Mouse (Mus musculus): ENCODE measurements around the gene Gm11214. TPM values are rescaled to one million over a fixed set of nuclear protein-coding genes. Genes with fewer than 3 reads are reported as not detected.
A peak's percentile ranks its signal among the peaks of the same experiment; 100 is the strongest.

The Gm11214 gene
- polyA plus RNA-seq, 2 experiments = not detected

DNA sequence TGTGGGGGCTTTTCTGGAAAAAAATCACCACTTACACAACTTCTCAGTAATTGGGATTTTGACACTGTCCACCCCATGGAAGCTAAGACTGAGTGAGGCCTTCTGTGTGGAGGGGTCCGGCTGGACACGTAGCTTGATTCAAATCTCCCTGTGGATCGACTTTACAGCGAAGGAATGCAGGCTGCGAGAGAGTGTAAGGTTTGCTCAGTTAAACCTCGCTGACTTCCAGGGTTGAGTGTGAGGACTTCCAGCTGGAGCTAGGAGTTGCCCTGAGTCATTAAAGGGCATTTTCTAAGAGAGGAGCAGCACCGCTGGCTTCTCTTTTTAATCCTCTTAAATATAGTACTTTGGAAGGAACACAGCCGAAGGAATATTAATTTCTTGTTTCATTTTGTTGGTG, 24.2 kb upstream of the Gm11214 start:
- ATAC-seq (ENCODE audit: insufficient read depth) = no peak
- TF ChIP-seq EP300 (IDR thresholded peaks at IDR 0.05; ENCODE audit: low read depth) = no peak
- no peak for TF ChIP-seq CTCF (IDR thresholded peaks at IDR 0.05; ENCODE audit: low read depth)
- H3K36me3 ChIP-seq (replicated peaks; ENCODE audit: control insufficient read depth, insufficient read depth, low read depth) = no peaks in the 10 kb centered on the region
- H3K27ac ChIP-seq = no peak overlapping the region
- no peaks in the 10 kb centered on the region for H3K4me1 ChIP-seq (replicated peaks; ENCODE audit: control insufficient read depth in 2 of 2, insufficient read depth in 2 of 2, low read length in 1 of 2)
- no peaks in the 10 kb centered on the region for H3K27me3 ChIP-seq (ENCODE audit: control insufficient read depth, insufficient read depth, low read length)
- WGBS (ENCODE audit: insufficient replicate concordance) = 69% methylated on average over 8 of the region's 8 CpGs
- DNase-seq (ENCODE audit: low read depth in 3 of 3, low spot score in 3 of 3) = no peak
- H3K9ac ChIP-seq (replicated peaks) = no peak overlapping the region
- H3K4me2 ChIP-seq (ENCODE audit: low read depth) = no peak overlapping the region
- H3K4me3 ChIP-seq (ENCODE audit: insufficient read depth in 1 of 2, low read depth in 2 of 2, low read length in 2 of 2) = no peak overlapping the region
- H3K9me3 ChIP-seq (ENCODE audit: control insufficient read depth, low read length) = no peaks in the 10 kb centered on the region

DNA sequence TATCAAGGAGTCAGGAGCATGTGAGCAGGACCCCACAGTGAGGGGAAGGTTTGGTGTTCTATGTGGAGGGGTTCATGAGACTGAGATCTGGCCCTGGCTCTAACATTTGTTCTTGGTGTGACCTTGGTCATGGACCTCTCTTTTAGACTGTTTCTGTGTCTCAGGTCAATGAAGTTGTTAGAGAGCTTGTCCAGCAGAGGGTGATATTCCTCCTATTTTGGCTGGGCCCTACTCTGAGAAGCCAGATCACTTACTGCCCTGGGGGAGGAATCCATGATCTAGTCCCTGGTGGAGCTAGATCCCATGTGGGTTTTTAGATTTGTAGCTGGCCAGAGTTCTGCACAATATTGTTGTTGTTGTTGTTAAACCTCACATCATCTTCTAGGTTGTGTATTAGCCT, 23.0 kb upstream of the Gm11214 start:
- TF ChIP-seq CTCF (IDR thresholded peaks at IDR 0.05; ENCODE audit: low read depth) (peak; percentile 43; the same call in 1 of the 2 replicates), EP300 (IDR thresholded peaks at IDR 0.05; ENCODE audit: low read depth) (no peak)
- Histone ChIP-seq H3K4me3 (ENCODE audit: insufficient read depth in 1 of 2, low read depth in 2 of 2, low read length in 2 of 2) (no peak overlapping the region), H3K4me2 (ENCODE audit: low read depth) (no peak overlapping the region), H3K36me3 (replicated peaks; ENCODE audit: control insufficient read depth, insufficient read depth, low read depth) (no peaks in the 10 kb centered on the region), H3K9ac (replicated peaks) (no peak overlapping the region), H3K27ac (no peak overlapping the region), H3K27me3 (ENCODE audit: control insufficient read depth, insufficient read depth, low read length) (no peaks in the 10 kb centered on the region), H3K9me3 (ENCODE audit: control insufficient read depth, low read length) (no peaks in the 10 kb centered on the region), H3K4me1 (replicated peaks; ENCODE audit: control insufficient read depth in 2 of 2, insufficient read depth in 2 of 2, low read length in 1 of 2) (no peaks in the 10 kb centered on the region)
- no peak for DNase-seq (ENCODE audit: low read depth in 3 of 3, low spot score in 3 of 3)
- no peak for ATAC-seq (ENCODE audit: insufficient read depth)

DNA sequence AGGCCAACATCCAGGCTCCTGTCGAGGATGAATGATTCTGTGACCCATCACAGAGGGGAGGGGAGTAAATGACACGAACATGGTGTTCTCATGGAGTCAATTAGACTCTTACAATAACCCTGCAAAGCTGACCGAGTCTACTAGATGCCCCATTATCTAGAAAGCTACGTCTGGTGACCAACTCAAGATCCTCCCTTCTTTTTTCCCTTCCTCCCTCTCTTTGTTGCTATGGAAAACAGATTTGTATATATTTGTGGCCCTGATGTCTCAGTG, 22.0 kb upstream of the Gm11214 start:
- DNase-seq (ENCODE audit: low read depth in 3 of 3, low spot score in 3 of 3) (no peak), ATAC-seq (ENCODE audit: insufficient read depth) (no peak)
- WGBS (ENCODE audit: insufficient replicate concordance) = 39% methylated on average over 4 of the region's 4 CpGs
- no peak overlapping the region for H3K4me3 ChIP-seq (ENCODE audit: insufficient read depth in 1 of 2, low read depth in 2 of 2, low read length in 2 of 2)
- no peaks in the 10 kb centered on the region for H3K36me3 ChIP-seq (replicated peaks; ENCODE audit: control insufficient read depth, insufficient read depth, low read depth)
- no peaks in the 10 kb centered on the region for H3K27me3 ChIP-seq (ENCODE audit: control insufficient read depth, insufficient read depth, low read length)
- no peak overlapping the region for H3K27ac ChIP-seq
- H3K9me3 ChIP-seq (ENCODE audit: control insufficient read depth, low read length) = no peaks in the 10 kb centered on the region
- TF ChIP-seq EP300 (IDR thresholded peaks at IDR 0.05; ENCODE audit: low read depth) = no peak
- TF ChIP-seq CTCF (IDR thresholded peaks at IDR 0.05; ENCODE audit: low read depth) = no peak
- H3K4me1 ChIP-seq (replicated peaks; ENCODE audit: control insufficient read depth in 2 of 2, insufficient read depth in 2 of 2, low read length in 1 of 2) = no peaks in the 10 kb centered on the region
- H3K9ac ChIP-seq (replicated peaks) = no peak overlapping the region
- no peak overlapping the region for H3K4me2 ChIP-seq (ENCODE audit: low read depth)

DNA sequence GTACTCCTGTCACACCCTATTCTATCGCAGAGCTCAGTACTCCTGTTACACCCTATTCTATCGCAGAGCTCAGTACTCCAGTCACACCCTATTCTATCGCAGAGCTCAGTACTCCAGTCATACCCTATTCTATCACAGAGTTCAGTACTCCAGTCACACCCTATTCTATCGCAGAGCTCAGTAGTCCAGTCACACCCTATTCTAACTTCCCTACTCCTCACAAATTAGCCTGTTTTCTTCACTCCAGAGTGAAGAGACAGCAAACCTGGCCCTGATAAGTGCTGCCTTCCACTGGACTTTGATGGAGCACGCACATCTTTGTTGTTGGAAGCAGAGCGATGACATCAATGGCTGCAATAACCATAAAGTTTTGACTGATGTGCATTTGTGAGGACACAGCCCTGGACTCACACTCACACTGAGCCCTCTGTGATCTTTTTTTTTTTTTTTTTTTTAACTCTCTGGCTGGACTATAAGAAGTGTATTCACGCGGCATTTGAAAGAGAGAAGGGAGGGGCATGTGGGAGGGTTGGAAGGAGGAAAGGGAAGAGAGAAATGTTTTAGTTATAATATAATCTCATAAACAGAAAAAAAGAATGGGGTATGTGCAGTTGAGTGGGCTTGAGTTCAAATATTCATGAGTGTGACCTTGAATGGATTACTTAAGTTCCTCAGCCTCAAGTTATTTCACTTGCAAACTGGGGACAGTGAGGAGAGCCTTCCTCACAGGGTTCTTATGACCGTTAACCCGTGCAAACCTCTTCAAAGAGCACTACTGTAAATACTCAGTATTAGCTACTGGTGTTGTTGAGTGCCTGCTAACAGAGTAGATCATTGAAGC, 21.5 kb upstream of the Gm11214 start:
- Histone ChIP-seq H3K4me1 (replicated peaks; ENCODE audit: control insufficient read depth in 2 of 2, insufficient read depth in 2 of 2, low read length in 1 of 2) (no peaks in the 10 kb centered on the region), H3K27me3 (ENCODE audit: control insufficient read depth, insufficient read depth, low read length) (no peaks in the 10 kb centered on the region), H3K27ac (no peak overlapping the region), H3K4me2 (ENCODE audit: low read depth) (no peak overlapping the region), H3K9me3 (ENCODE audit: control insufficient read depth, low read length) (no peaks in the 10 kb centered on the region), H3K9ac (replicated peaks) (no peak overlapping the region), H3K4me3 (ENCODE audit: insufficient read depth in 1 of 2, low read depth in 2 of 2, low read length in 2 of 2) (no peak overlapping the region), H3K36me3 (replicated peaks; ENCODE audit: control insufficient read depth, insufficient read depth, low read depth) (no peaks in the 10 kb centered on the region)
- WGBS (ENCODE audit: insufficient replicate concordance) = 69% methylated on average over 10 of the region's 10 CpGs
- TF ChIP-seq EP300 (IDR thresholded peaks at IDR 0.05; ENCODE audit: low read depth) (no peak), CTCF (IDR thresholded peaks at IDR 0.05; ENCODE audit: low read depth) (no peak)
- ATAC-seq (ENCODE audit: insufficient read depth) (no peak), DNase-seq (ENCODE audit: low read depth in 3 of 3, low spot score in 3 of 3) (no peak)

DNA sequence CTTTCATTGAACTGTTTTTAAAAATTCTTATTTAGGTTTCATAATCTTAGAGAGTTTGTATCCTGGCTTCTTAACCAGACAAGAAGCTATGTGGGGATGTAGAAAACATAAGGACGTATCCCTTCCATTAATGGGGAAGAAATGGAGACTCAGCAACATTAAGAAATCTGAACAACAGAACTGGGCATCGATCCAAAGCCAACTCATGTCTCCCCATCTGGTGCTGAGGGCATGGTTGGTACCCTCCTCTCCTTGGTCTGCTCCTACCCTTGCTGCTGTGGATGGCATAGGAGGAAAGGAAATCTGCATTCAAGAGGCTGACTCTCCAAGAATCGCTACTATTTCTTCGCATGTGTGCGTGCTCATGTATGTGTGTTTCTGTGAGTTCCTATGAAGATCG, 20.5 kb upstream of the Gm11214 start:
- no peak overlapping the region for H3K9ac ChIP-seq (replicated peaks)
- H3K9me3 ChIP-seq (ENCODE audit: control insufficient read depth, low read length) = no peaks in the 10 kb centered on the region
- H3K27me3 ChIP-seq (ENCODE audit: control insufficient read depth, insufficient read depth, low read length) = no peaks in the 10 kb centered on the region
- H3K36me3 ChIP-seq (replicated peaks; ENCODE audit: control insufficient read depth, insufficient read depth, low read depth) = no peaks in the 10 kb centered on the region
- no peak for DNase-seq (ENCODE audit: low read depth in 3 of 3, low spot score in 3 of 3)
- H3K4me3 ChIP-seq (ENCODE audit: insufficient read depth in 1 of 2, low read depth in 2 of 2, low read length in 2 of 2) = no peak overlapping the region
- no peak for ATAC-seq (ENCODE audit: insufficient read depth)
- no peak overlapping the region for H3K4me2 ChIP-seq (ENCODE audit: low read depth)
- TF ChIP-seq CTCF (IDR thresholded peaks at IDR 0.05; ENCODE audit: low read depth) (no peak), EP300 (IDR thresholded peaks at IDR 0.05; ENCODE audit: low read depth) (no peak)
- H3K27ac ChIP-seq = no peak overlapping the region
- H3K4me1 ChIP-seq (replicated peaks; ENCODE audit: control insufficient read depth in 2 of 2, insufficient read depth in 2 of 2, low read length in 1 of 2) = no peaks in the 10 kb centered on the region
- WGBS (ENCODE audit: insufficient replicate concordance) = 76% methylated on average over 6 of the region's 6 CpGs
